Comparison of ENCODE assay signal across 10 mouse cellular contexts in the genomic region with DNA sequence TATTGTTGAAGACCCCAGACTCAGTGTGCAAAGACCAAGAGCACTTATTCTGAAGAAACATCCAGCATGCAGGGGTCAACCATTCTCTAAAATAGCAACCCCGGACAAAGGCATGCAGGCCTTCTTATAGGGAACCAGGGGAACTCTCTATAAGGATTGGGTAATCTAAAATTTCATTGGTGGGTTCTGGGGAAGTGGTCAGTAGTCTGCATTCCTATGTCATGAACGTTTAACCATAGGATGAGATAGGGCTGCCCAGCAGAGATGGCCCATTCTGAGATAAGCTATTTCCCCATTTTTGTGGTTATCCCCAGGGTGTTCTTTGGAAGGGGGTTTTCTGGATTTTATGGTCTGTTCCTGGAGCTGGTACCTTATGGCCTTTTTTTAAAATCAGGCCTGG.
"Had no signal": no experiment of that assay in that cellular context is flagged by ENCODE, and none has a peak within 500 bp of the region (broad histone marks: within the 10 kb centered on the region; RNA-seq: fewer than 3 reads in every experiment).

No protein-coding gene starts in this region.

- ATAC-seq: liver, embryonic 12.5 days; midbrain, embryonic 15.5 days had no signal

- H3K4me3 ChIP-seq: left cerebral cortex, adult 2 months; limb, embryonic 15.5 days; liver, embryonic 12.5 days; midbrain, embryonic 15.5 days; neural tube, embryonic 12.5 days had no signal

- H3K36me3 ChIP-seq: liver, embryonic 12.5 days; midbrain, embryonic 15.5 days had no signal

- DNase-seq: kidney, postnatal 10 days; kidney, postnatal 4 days; lung, embryonic 14.5 days; lung, postnatal 10 days; thymus, postnatal 4 days had no signal

- H3K27me3 ChIP-seq: limb, embryonic 15.5 days; liver, embryonic 12.5 days; midbrain, embryonic 15.5 days; neural tube, embryonic 12.5 days had no signal
